Mouse (Mus musculus) midbrain, embryonic 14.5 days (tissue): ENCODE data around the gene Crip2. TPM values are rescaled to one million over a fixed set of nuclear protein-coding genes. Genes with fewer than 3 reads are reported as not detected.

Experiments used
- ATAC-seq: fragments of 200-750 bp; cut with Nextera tagmentation; 2 replicates; pipeline ENCODE4 v1.8.0; 2017; ENCODE audit warnings: moderate number of reproducible peaks, moderate library complexity; ENCODE audit not compliant: low FRiP score, low TSS enrichment
- DNase-seq: peaks from one replicate; pipeline ENCODE4 v3.0.0-alpha.2; 2015
- H3K27ac ChIP-seq: fragments of 300-500 bp; sonication (generic); replicated peaks from 2 replicates; pipeline ENCODE4 v1.5.1; 2014; ENCODE audit warnings: mild to moderate bottlenecking, low read depth, low read length, moderate library complexity
- H3K27me3 ChIP-seq: fragments of 300-500 bp; sonication (generic); 2 replicates; pipeline ENCODE4 v1.6.1; 2014; ENCODE audit warnings: low read length, control low read depth, mixed read lengths; ENCODE audit not compliant: control insufficient read depth, insufficient read depth
- H3K36me3 ChIP-seq: fragments of 300-500 bp; sonication (generic); 2 replicates; pipeline ENCODE4 v1.6.1; 2014; ENCODE audit warnings: low read length, control low read depth; ENCODE audit not compliant: control insufficient read depth, insufficient read depth
- H3K4me1 ChIP-seq: fragments of 300-500 bp; sonication (generic); 2 replicates; pipeline ENCODE4 v1.6.1; 2014; ENCODE audit warnings: mild to moderate bottlenecking, antibody characterized with exemption, low read length, control low read depth; ENCODE audit not compliant: control insufficient read depth, insufficient read depth
- H3K4me2 ChIP-seq: fragments of 300-500 bp; sonication (generic); 2 replicates; pipeline ENCODE4 v1.6.1; 2014; ENCODE audit warnings: mild to moderate bottlenecking, low read length, moderate library complexity
- H3K4me3 ChIP-seq: fragments of 300-500 bp; sonication (generic); replicated peaks from 2 replicates; pipeline ENCODE4 v1.5.1; 2014; ENCODE audit warnings: low read depth, low read length
- H3K9ac ChIP-seq: fragments of 300-500 bp; sonication (generic); replicated peaks from 2 replicates; pipeline ENCODE4 v1.6.1; 2014; ENCODE audit warnings: mild to moderate bottlenecking, low read length, moderate library complexity
- H3K9me3 ChIP-seq: fragments of 300-500 bp; sonication (generic); 2 replicates; pipeline ENCODE4 v1.6.1; 2016; ENCODE audit warnings: low read length, control low read depth, mixed read lengths; ENCODE audit not compliant: control insufficient read depth
- WGBS: fragments of 180-500 bp; shearing (Covaris S2); extraction: QIAGEN DNeasy Blood & Tissue Kit; methylation state at CpG from one replicate; pipeline ENCODE4 v1.1.7; 2014; 5-methylcytosine and 5-hydroxymethylcytosine counted together
- polyA plus RNA-seq: library from polyadenylated mRNA; unstranded; fragments of >200 nt; fragmentation: Nextera tagmentation; extraction: Ambion mirVana; gene quantifications from 2 replicates; pipeline ENCODE4 v1.2.1, GENCODE M21; 2014

The Crip2 gene
- polyA plus RNA-seq, 1 experiment from 2014 or later, result 297 TPM

GRCm38 (mm10) chr12:113143164-113143563 is 3.1 kb downstream of the Crip2 start:
- peaks cover 46% of the 10 kb centered on the region for H3K4me1 ChIP-seq
- no peak overlapping the region for H3K27ac ChIP-seq
- H3K4me2 ChIP-seq, result peak overlapping the region; percentile 68

GRCm38 (mm10) chr12:113144001-113144756 is 4.1 kb downstream of the Crip2 start:
- H3K9ac ChIP-seq, result no peak overlapping the region
- H3K9me3 ChIP-seq, result no peaks in the 10 kb centered on the region
- H3K4me3 ChIP-seq, result no peak overlapping the region
- H3K4me2 ChIP-seq, result no peak overlapping the region
- no peak overlapping the region for H3K27ac ChIP-seq
- H3K27me3 ChIP-seq, result no peaks in the 10 kb centered on the region
- H3K36me3 ChIP-seq, result peaks cover 27% of the 10 kb centered on the region
- peaks cover 37% of the 10 kb centered on the region for H3K4me1 ChIP-seq
- DNase-seq, result peak; percentile 48
- ATAC-seq, result no peak
- WGBS, result 83% methylated on average over 20 of the region's 20 CpGs

More at GRCm38 (mm10) chr12:113143164-113143563, 3.1 kb downstream of the Crip2 start:
- WGBS, result 61% methylated on average over 7 of the region's 7 CpGs
- peak overlapping the region; percentile 61 for H3K4me3 ChIP-seq
- H3K36me3 ChIP-seq, result peaks cover 35% of the 10 kb centered on the region
- no peak for ATAC-seq
- peak overlapping the region; percentile 51; the same call in 1 of the 2 replicates for H3K9ac ChIP-seq
- DNase-seq, result no peak
- H3K27me3 ChIP-seq, result no peaks in the 10 kb centered on the region
- no peaks in the 10 kb centered on the region for H3K9me3 ChIP-seq

GRCm38 (mm10) chr12:113144886-113145285 is 4.8 kb downstream of the Crip2 start:
- H3K27me3 ChIP-seq, result no peaks in the 10 kb centered on the region
- no peak overlapping the region for H3K4me2 ChIP-seq
- WGBS, result 94% methylated on average over 16 of the region's 16 CpGs
- H3K4me3 ChIP-seq, result no peak overlapping the region
- peaks cover 27% of the 10 kb centered on the region for H3K36me3 ChIP-seq
- no peak overlapping the region for H3K27ac ChIP-seq
- H3K9ac ChIP-seq, result no peak overlapping the region
- ATAC-seq, result no peak
- H3K9me3 ChIP-seq, result no peaks in the 10 kb centered on the region
- peaks cover 31% of the 10 kb centered on the region for H3K4me1 ChIP-seq
- no peak for DNase-seq

GRCm38 (mm10) chr12:113145591-113145990 is 5.6 kb downstream of the Crip2 start:
- no peak for DNase-seq
- peaks cover 31% of the 10 kb centered on the region for H3K4me1 ChIP-seq
- ATAC-seq, result no peak
- peaks cover 27% of the 10 kb centered on the region for H3K36me3 ChIP-seq
- no peak overlapping the region for H3K9ac ChIP-seq
- WGBS, result 88% methylated on average over 5 of the region's 5 CpGs
- H3K9me3 ChIP-seq, result no peaks in the 10 kb centered on the region
- H3K27ac ChIP-seq, result no peak overlapping the region
- H3K27me3 ChIP-seq, result 0 out of 2 replicates have a peak, but pooled peaks cover under 1% of the 10 kb centered on the region
- H3K4me3 ChIP-seq, result no peak overlapping the region
- no peak overlapping the region for H3K4me2 ChIP-seq

GRCm38 (mm10) chr12:113146112-113147057 is 6.3 kb downstream of the Crip2 start, which contains the start of gene Crip1:
TSS of gene Crip1 (plus strand) at chr12:113146316.
- Histone ChIP-seq H3K4me2 (peak within 1 kb of the TSS; percentile 24), H3K4me1 (peaks cover 26% of the 10 kb centered on the region), H3K27me3 (0 out of 2 replicates have a peak, but pooled peaks cover 8% of the 10 kb centered on the region), H3K9me3 (no peaks in the 10 kb centered on the region), H3K36me3 (peaks cover 27% of the 10 kb centered on the region), H3K9ac (no peak within 1 kb of the TSS), H3K27ac (no peak within 1 kb of the TSS), H3K4me3 (no peak within 1 kb of the TSS)
- ATAC-seq (no peak), DNase-seq (peak; percentile 77)
- WGBS, result 9% methylated on average over 45 of the region's 45 CpGs

GRCm38 (mm10) chr12:113147481-113147880 is 7.4 kb downstream of the Crip2 start:
- 91% methylated on average over 8 of the region's 8 CpGs for WGBS
- Histone ChIP-seq H3K27ac (no peak overlapping the region), H3K4me2 (no peak overlapping the region), H3K9ac (no peak overlapping the region), H3K4me1 (peaks cover 21% of the 10 kb centered on the region), H3K36me3 (peaks cover 27% of the 10 kb centered on the region), H3K27me3 (peaks cover 10% of the 10 kb centered on the region; the same call in 1 of the 2 replicates), H3K9me3 (no peaks in the 10 kb centered on the region), H3K4me3 (no peak overlapping the region)
- ATAC-seq (no peak), DNase-seq (no peak)

- no peak overlapping the region for H3K9ac ChIP-seq
- 30% methylated on average over 16 of the region's 16 CpGs for WGBS
- ATAC-seq, result no peak
- no peak overlapping the region for H3K27ac ChIP-seq
- H3K4me1 ChIP-seq, result peaks cover 14% of the 10 kb centered on the region
- no peak for DNase-seq
- peaks cover 10% of the 10 kb centered on the region; the same call in 1 of the 2 replicates for H3K27me3 ChIP-seq
- no peak overlapping the region for H3K4me3 ChIP-seq
- H3K9me3 ChIP-seq, result no peaks in the 10 kb centered on the region
- peaks cover 24% of the 10 kb centered on the region for H3K36me3 ChIP-seq
- no peak overlapping the region for H3K4me2 ChIP-seq
Observed at GRCm38 (mm10) chr12:113148381-113149035, 8.5 kb downstream of the Crip2 start.

- Histone ChIP-seq H3K36me3 (peaks cover 16% of the 10 kb centered on the region), H3K9me3 (no peaks in the 10 kb centered on the region), H3K4me1 (peaks cover 14% of the 10 kb centered on the region), H3K9ac (no peak overlapping the region), H3K27ac (no peak overlapping the region), H3K4me3 (no peak overlapping the region), H3K4me2 (no peak overlapping the region), H3K27me3 (peaks cover 13% of the 10 kb centered on the region; the same call in 1 of the 2 replicates)
- no peak for ATAC-seq
- DNase-seq, result no peak
- WGBS, result 48% methylated on average over 4 of the region's 4 CpGs
Observed at GRCm38 (mm10) chr12:113149341-113149740, 9.3 kb downstream of the Crip2 start.
